Mouse (Mus musculus): ENCODE measurements at regions not wholly inside any gene's neighbourhood (a gene's known extent, or its start where the extent isn't known, plus 50 kb on each side); places are given as distances from the start of the nearest gene placed in this dataset.

DNA sequence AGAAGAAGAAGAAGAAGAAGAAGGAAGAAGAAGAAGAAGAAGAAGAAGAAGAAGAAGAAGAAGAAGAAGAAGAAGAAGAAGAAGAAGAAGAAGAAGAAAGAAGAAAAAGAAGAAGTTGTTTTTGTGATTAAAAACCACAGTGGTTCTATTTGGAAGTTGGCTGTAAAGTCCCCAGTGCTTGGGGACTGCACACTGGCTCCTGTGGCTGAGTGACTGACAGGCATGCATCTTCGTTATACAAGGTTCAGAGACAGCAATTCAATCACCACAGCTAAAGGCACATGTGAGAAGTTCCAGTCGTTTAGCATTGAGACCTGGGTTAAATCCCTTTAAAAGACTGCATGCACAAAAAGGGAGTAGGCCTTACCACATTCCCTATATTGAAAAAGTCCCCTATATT, 93.1 kb upstream of the Arhgap28 start:
- Histone ChIP-seq H3K9me3 (no peaks in the 10 kb centered on the region), H3K9ac (replicated peaks) (no peak overlapping the region), H3K27ac (replicated peaks) (no peak overlapping the region), H3K4me1 (no peaks in the 10 kb centered on the region), H3K36me3 (no peaks in the 10 kb centered on the region), H3K4me3 (no peak overlapping the region), H3K27me3 (no peaks in the 10 kb centered on the region), H3K4me2 (replicated peaks) (no peak overlapping the region)
- ATAC-seq (replicated peaks) = no peak
- 50% methylated on average over 2 of the region's 2 CpGs for WGBS

DNA sequence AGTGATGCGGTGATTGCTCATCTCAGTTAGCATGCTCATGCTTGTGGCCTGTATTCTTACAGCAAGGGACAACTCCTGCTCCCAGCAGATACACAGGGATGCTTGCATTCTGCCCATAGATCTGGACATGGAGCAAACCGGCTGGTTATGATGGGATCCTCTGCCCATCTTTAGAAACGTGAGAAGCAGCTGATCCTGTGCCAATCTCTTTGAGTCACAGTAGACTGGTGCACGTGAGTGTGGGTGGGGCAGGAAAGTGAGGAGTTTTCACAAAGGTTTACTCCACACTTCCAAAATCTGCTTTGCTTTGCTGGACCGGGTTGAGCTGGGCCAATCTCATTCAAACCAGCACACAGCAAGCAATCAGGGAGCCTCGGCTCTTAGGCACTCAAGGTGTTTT, 93.5 kb upstream of the Arhgap28 start:
- 77% methylated on average over 6 of the region's 6 CpGs for WGBS
- H3K9ac ChIP-seq (replicated peaks) = no peak overlapping the region
- no peak overlapping the region for H3K27ac ChIP-seq (replicated peaks)
- H3K4me3 ChIP-seq = no peak overlapping the region
- H3K4me1 ChIP-seq = no peaks in the 10 kb centered on the region
- H3K9me3 ChIP-seq = no peaks in the 10 kb centered on the region
- H3K27me3 ChIP-seq = no peaks in the 10 kb centered on the region
- no peak overlapping the region for H3K4me2 ChIP-seq (replicated peaks)
- no peaks in the 10 kb centered on the region for H3K36me3 ChIP-seq
- ATAC-seq (replicated peaks) = no peak

DNA sequence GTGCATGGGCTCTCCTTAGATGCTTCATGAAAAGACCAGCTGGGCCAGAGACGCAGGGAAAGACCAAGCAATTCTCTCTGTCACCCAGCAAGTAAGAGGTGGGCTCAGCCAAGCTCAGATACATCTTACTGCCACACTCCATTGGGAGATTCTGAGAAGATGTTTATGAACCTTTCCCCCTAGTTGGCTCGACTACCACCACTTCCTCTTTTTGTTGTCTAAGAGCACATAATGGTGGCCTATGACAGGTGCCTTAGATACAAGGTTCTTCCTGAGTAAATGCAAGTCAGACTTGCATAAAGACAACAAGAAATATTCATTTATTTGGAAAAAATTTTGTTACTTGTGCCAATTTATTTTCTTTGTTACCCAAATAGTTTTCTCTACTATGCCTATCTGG, 96.2 kb upstream of the Arhgap28 start:
- H3K36me3 ChIP-seq = no peaks in the 10 kb centered on the region
- no peak overlapping the region for H3K4me2 ChIP-seq (replicated peaks)
- no peak overlapping the region for H3K4me3 ChIP-seq
- H3K27me3 ChIP-seq = no peaks in the 10 kb centered on the region
- WGBS = 80% methylated on average over 2 of the region's 2 CpGs
- H3K27ac ChIP-seq (replicated peaks) = no peak overlapping the region
- H3K4me1 ChIP-seq = no peaks in the 10 kb centered on the region
- H3K9ac ChIP-seq (replicated peaks) = no peak overlapping the region
- no peak for ATAC-seq (replicated peaks)
- no peaks in the 10 kb centered on the region for H3K9me3 ChIP-seq

DNA sequence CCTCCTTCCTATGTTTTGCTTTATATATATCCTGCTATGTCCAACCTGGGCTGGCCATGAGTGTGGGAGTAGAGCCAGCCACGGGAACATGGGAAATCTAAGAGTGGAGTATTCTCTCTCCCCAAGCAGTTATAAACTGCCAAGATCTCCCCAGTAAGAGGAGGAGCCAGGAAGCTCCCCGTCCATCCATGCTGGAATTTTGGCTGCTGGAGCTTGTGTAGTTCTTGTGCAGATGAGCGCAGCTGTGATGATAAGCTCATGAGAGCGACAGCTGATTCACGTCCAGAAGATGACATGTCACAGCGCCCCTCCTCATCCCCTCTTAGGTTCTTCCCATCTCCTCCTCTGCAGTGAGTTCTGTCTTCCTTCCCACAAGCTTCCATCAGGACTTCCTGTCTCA, 99.4 kb upstream of the Arhgap28 start:
- no peak overlapping the region for H3K4me3 ChIP-seq
- no peak overlapping the region for H3K27ac ChIP-seq (replicated peaks)
- no peak overlapping the region for H3K9ac ChIP-seq (replicated peaks)
- H3K9me3 ChIP-seq = no peaks in the 10 kb centered on the region
- no peak for ATAC-seq (replicated peaks)
- no peaks in the 10 kb centered on the region for H3K36me3 ChIP-seq
- H3K27me3 ChIP-seq = no peaks in the 10 kb centered on the region
- H3K4me2 ChIP-seq (replicated peaks) = no peak overlapping the region
- WGBS = 85% methylated on average over 6 of the region's 6 CpGs
- H3K4me1 ChIP-seq = no peaks in the 10 kb centered on the region

DNA sequence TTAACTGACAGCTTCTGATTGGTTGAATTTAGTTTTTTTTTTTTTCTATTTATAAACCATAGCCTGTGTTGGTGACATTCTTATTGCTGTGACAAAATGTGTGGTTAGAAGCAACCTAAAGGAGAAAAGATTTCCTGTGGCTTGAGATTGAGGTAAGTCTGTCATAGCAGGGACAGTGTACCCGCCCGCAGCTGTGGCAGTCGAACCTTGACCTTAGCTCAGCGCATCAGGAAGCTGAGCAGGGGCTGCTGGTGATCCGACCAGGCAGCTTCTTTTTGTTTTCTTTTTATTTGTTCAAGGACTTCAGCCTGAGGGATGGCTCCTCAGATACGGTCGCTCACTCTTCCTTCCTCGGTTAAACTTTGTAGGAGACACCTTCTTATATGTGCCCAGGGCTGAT, 102.4 kb upstream of the Arhgap28 start:
- 83% methylated on average over 8 of the region's 8 CpGs for WGBS
- Histone ChIP-seq H3K9ac (replicated peaks) (no peak overlapping the region), H3K4me1 (no peaks in the 10 kb centered on the region), H3K36me3 (no peaks in the 10 kb centered on the region), H3K4me2 (replicated peaks) (no peak overlapping the region), H3K27me3 (no peaks in the 10 kb centered on the region), H3K27ac (replicated peaks) (no peak overlapping the region), H3K9me3 (no peaks in the 10 kb centered on the region), H3K4me3 (no peak overlapping the region)
- no peak for ATAC-seq (replicated peaks)

DNA sequence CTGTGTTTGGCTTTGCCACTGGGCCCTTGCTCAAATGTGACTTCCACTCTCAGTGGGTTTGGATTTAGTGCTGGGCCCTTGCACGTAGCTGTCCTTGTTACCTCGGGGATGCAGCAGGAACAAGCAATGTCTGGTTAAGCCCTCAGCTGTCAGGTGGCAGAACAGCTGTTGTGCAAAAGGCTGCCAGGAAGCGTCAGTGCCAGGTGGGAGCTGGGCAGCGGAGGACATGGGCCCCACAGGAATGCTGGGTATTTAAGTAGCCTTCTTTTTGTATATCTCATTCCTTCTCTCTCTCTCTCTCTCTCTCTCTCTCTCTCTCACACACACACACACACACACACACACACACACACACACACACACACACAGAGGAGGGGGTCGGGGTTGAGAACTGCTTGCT, 104.0 kb upstream of the Arhgap28 start:
- no peak for ATAC-seq (replicated peaks)
- H3K9ac ChIP-seq (replicated peaks) = no peak overlapping the region
- no peaks in the 10 kb centered on the region for H3K9me3 ChIP-seq
- 70% methylated on average over 5 of the region's 5 CpGs for WGBS
- H3K4me3 ChIP-seq = no peak overlapping the region
- no peaks in the 10 kb centered on the region for H3K27me3 ChIP-seq
- no peak overlapping the region for H3K4me2 ChIP-seq (replicated peaks)
- H3K4me1 ChIP-seq = no peaks in the 10 kb centered on the region
- H3K36me3 ChIP-seq = no peaks in the 10 kb centered on the region
- no peak overlapping the region for H3K27ac ChIP-seq (replicated peaks)

DNA sequence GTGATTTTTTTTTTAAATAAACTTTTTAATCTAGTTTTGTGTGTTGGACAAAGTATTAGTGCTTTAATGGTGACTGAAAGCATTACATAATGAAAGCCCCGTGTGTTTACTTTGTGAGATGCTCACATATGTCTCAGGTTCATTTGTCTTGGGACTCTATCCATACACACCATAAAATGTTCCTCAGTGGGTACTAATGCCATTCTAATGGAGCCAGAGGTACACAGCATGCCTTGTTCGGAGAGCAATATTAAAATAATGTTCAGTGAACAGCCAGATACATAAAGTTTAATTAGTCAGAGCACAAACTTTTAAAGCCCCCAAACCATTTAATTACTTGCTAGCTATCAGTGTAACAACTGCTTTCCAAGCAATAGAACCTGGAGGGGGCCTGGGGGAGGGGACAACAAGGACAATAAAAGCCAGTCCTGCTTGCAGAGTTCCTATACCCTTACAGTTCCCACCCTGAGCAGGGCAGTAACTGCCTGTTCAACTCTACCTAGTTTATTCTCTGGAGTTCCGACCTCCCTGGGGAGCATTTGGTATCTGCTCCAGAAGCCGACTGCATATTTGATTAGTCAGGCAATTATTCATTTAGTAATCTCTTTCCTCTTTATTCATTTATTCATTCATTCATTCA, 108.0 kb upstream of the Arhgap28 start:
- Histone ChIP-seq H3K27ac (replicated peaks) (no peak overlapping the region), H3K9me3 (no peaks in the 10 kb centered on the region), H3K27me3 (no peaks in the 10 kb centered on the region), H3K4me1 (no peaks in the 10 kb centered on the region), H3K36me3 (no peaks in the 10 kb centered on the region), H3K4me3 (no peak overlapping the region), H3K4me2 (replicated peaks) (no peak overlapping the region), H3K9ac (replicated peaks) (no peak overlapping the region)
- ATAC-seq (replicated peaks) = no peak
- 78% methylated on average over 4 of the region's 4 CpGs for WGBS

DNA sequence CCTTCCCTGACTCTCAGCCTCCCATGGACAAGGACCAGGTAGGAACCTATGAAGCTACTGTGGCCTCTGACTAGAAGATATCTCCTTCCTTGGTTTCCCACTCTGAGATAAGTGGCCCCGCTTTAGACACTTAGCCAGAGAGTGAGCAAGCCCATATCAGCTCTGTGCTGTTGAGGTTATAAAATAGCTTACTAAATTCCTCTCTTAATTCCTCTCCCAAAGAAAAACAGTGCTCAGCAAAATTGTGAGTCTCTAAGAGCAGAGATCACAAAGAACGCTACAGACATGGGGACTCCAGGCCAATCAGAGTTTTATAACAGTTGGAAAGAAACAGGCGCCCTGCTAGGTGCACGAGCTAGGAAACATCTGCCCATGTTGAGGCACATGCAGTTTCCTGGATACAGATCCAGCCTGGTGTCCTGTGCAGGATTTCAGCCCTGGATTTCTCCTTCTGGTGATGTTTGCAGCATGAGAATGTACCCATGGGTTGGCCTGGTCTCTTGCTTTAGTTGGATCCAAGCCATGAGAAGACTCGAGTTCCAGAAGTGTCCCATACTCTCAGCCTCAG, 108.9 kb upstream of the Arhgap28 start:
- H3K4me1 ChIP-seq = no peaks in the 10 kb centered on the region
- no peaks in the 10 kb centered on the region for H3K9me3 ChIP-seq
- H3K36me3 ChIP-seq = no peaks in the 10 kb centered on the region
- H3K27me3 ChIP-seq = no peaks in the 10 kb centered on the region
- H3K9ac ChIP-seq (replicated peaks) = no peak overlapping the region
- H3K4me2 ChIP-seq (replicated peaks) = no peak overlapping the region
- ATAC-seq (replicated peaks) = no peak
- H3K27ac ChIP-seq (replicated peaks) = no peak overlapping the region
- 80% methylated on average over 5 of the region's 5 CpGs for WGBS
- H3K4me3 ChIP-seq = no peak overlapping the region

DNA sequence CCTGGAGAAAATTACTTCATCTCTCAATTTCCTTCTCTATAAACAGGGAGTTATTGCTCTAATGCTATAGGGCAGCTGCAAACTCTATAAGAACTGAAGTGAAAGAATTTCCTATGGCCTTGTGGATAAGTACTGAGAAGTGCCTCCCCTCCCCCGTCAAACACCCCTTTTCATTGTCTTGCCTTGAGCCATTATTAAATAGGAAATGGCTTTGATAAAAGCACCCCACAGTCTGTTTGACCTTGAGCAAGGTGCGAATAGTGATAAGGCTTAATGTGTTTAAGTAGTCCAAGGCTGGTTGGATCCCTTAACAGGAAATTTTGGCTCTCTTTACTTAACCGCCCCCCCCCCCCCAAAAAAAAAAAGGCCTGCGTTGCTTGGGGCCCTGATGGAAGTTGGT, 111.7 kb upstream of the Arhgap28 start:
- 74% methylated on average over 4 of the region's 4 CpGs for WGBS
- no peak for ATAC-seq (replicated peaks)
- H3K4me2 ChIP-seq (replicated peaks) = no peak overlapping the region
- no peak overlapping the region for H3K9ac ChIP-seq (replicated peaks)
- no peaks in the 10 kb centered on the region for H3K36me3 ChIP-seq
- no peak overlapping the region for H3K27ac ChIP-seq (replicated peaks)
- H3K27me3 ChIP-seq = no peaks in the 10 kb centered on the region
- no peaks in the 10 kb centered on the region for H3K4me1 ChIP-seq
- no peaks in the 10 kb centered on the region for H3K9me3 ChIP-seq
- H3K4me3 ChIP-seq = no peak overlapping the region

DNA sequence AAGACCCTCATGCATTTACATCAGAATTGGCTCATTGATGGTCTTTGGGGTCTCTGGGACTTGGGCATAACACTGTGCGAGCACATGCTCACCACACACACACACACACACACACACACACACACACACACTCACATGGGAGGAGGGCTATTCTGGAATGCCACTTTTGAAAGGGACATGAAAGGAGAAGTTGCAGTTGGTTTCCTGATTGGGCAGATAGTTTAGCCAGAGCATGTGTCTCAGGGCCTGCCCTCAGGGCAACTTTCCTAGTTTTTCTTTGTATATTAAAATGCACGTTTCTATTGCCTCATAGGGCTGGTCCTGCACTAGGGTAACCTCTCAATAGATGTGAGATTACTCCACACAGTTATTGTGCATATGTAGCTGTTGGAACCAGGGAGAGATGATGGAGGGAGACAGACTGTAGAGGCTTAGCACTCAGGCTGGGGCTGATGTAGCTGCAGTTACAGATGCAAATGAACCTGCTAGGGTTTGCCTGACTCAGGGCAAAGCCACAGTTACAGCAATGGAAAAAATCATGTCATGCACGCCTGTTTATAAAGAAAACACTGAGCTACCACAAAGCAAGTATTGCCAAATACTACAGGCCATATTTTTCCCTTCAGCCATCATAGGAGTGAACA, 115.3 kb upstream of the Arhgap28 start:
- Histone ChIP-seq H3K27ac (replicated peaks) (no peak overlapping the region), H3K4me2 (replicated peaks) (no peak overlapping the region), H3K9ac (replicated peaks) (no peak overlapping the region), H3K4me3 (no peak overlapping the region), H3K36me3 (no peaks in the 10 kb centered on the region), H3K4me1 (no peaks in the 10 kb centered on the region), H3K9me3 (no peaks in the 10 kb centered on the region), H3K27me3 (no peaks in the 10 kb centered on the region)
- WGBS = 57% methylated on average over 3 of the region's 3 CpGs
- ATAC-seq (replicated peaks) = no peak

DNA sequence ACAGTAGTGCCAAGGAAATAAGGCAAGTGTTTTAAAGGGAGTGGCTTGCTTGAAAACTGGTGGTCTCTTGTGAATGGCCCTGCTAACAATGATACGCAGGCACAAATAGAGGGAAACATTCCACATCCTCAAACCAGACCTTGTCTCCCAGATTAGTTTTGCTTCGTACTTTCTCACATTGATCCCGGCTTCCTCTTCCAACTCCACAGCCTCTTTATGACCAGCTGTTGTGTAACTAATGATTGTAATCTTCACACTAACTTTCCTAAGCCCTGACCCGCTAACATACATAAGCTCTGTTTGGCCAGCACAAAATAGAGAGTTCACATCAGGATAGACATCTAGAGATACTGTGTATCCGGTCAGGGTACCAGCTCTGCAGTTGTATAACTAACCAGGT, 116.3 kb upstream of the Arhgap28 start:
- no peaks in the 10 kb centered on the region for H3K27me3 ChIP-seq
- H3K9ac ChIP-seq (replicated peaks) = no peak overlapping the region
- H3K9me3 ChIP-seq = no peaks in the 10 kb centered on the region
- H3K4me1 ChIP-seq = no peaks in the 10 kb centered on the region
- H3K4me3 ChIP-seq = no peak overlapping the region
- no peak for ATAC-seq (replicated peaks)
- WGBS = 93% methylated on average over 5 of the region's 5 CpGs
- H3K4me2 ChIP-seq (replicated peaks) = no peak overlapping the region
- no peak overlapping the region for H3K27ac ChIP-seq (replicated peaks)
- no peaks in the 10 kb centered on the region for H3K36me3 ChIP-seq

DNA sequence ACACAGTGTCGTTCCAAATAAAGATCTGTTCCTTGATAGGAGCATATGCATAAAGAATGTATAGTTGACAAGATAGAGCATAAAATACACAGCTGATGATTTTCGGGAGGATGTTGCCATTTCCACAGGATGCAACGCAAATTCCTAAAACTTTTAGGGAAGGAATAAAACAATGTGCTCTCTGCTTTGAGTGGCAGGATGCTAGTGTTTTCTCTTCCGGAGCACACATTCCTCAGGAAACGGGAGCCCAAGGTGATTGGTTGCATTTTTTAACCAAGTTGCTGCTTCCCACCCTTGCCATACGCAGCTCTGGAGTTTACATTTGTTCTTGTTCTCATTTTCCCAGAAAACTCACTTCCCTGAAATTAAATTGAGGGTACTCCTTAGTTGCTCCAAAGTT, 116.8 kb upstream of the Arhgap28 start:
- Histone ChIP-seq H3K4me2 (replicated peaks) (no peak overlapping the region), H3K36me3 (no peaks in the 10 kb centered on the region), H3K4me3 (no peak overlapping the region), H3K27ac (replicated peaks) (no peak overlapping the region), H3K27me3 (no peaks in the 10 kb centered on the region), H3K9me3 (no peaks in the 10 kb centered on the region), H3K4me1 (no peaks in the 10 kb centered on the region), H3K9ac (replicated peaks) (no peak overlapping the region)
- WGBS = 86% methylated on average over 6 of the region's 6 CpGs
- no peak for ATAC-seq (replicated peaks)

DNA sequence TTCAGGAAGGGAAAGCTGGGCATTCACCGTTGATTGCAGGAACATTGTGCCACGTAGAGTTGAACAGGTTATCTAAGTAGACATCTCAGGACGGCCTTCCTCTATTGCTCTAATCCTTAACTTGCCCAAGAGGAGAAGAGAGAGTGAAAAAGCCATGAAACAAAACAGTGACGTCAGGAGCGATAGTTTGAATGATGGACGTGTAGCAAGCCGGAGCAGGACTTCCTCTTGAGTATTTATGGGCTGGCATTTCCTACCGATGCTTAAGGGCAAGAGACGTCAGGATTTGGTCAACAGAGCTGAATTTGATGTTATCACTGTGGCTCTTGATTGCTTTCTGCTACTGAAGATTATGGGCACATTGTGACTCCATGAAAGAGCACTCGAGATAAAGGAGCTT, 130.5 kb upstream of the Arhgap28 start:
- Histone ChIP-seq H3K9ac (replicated peaks) (no peak overlapping the region), H3K9me3 (no peaks in the 10 kb centered on the region), H3K27me3 (no peaks in the 10 kb centered on the region), H3K4me2 (replicated peaks) (no peak overlapping the region), H3K4me1 (no peaks in the 10 kb centered on the region), H3K27ac (replicated peaks) (no peak overlapping the region), H3K4me3 (no peak overlapping the region), H3K36me3 (no peaks in the 10 kb centered on the region)
- no peak for ATAC-seq (replicated peaks)
- WGBS = 88% methylated on average over 10 of the region's 10 CpGs

Measured in forebrain, embryonic 15.5 days (tissue).